Mouse (Mus musculus): ENCODE measurements around the gene Cog2. TPM values are rescaled to one million over a fixed set of nuclear protein-coding genes. Genes with fewer than 3 reads are reported as not detected.

Gene Cog2
- polyA plus RNA-seq (2014; fragmentation: Nextera tagmentation; extraction: Ambion mirVana), result 22.6 and 23.8 TPM in 2 replicates

DNA sequence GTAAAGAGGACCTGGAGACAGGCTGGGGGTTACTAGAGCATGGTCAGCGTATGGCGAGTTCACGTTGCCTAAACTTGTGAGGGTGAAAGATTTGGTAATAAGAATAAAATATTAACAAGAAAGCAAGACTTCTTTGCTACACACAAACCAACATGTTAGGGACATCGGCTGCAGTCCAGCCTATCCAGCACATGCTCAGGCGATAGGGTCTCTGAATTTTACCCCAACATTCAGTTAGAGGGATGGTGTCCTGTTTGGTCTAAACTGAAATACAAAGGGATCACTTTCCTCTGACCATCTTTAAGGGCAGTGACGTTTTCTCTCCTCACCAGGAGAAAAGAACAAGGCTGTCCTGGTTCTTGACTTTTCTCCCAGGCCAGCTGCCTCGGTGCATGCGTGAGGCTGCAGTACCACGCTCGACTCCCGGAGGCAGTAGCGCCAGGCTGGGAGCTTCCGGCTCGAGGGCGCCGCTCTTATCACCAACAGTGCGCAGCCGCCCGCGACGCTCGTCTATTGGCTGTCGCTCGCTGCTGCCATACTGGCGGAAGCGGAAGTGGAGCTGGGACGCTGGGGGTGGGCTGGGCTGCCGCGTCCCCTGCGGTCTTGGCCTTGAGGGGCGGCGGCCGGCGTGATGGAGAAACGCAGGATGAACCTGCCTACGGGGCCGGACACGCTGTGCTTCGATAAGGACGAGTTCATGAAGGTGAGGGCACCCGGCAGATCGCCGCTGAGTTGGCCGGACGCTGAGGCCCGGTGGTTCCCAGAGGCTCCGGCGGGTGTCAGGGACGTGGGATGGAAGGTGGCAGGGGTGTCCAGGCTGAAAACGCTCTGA, at the start of gene Cog2:
Gene Cog2, plus strand, starts transcription at position 519 of the 832 bp plus-strand sequence.
- ATAC-seq (ENCODE audit: insufficient number of reproducible peaks, insufficient read depth, low FRiP score, low read depth), result peak; percentile 94
- peaks cover 4 to 13% of the 10 kb centered on the region in 2 experiments; a peak in 3 of 4 replicates for H3K4me1 ChIP-seq (ENCODE audit: control insufficient read depth in 2 of 2, insufficient read depth in 2 of 2, low read length in 2 of 2)
- H3K27me3 ChIP-seq (ENCODE audit: control insufficient read depth, insufficient read depth, low read length), result peaks cover 3% of the 10 kb centered on the region; the same call in 1 of the 2 replicates
- WGBS, result 10% methylated on average over 50 of the region's 50 CpGs
- H3K4me3 ChIP-seq (ENCODE audit: control insufficient read depth in 1 of 2, insufficient read depth in 1 of 2, low read depth in 1 of 2, low read length in 2 of 2), result peak within 1 kb of the TSS; percentile 94 to 97
- peak within 1 kb of the TSS; percentile 91 for H3K9ac ChIP-seq (ENCODE audit: low read length)
- H3K36me3 ChIP-seq (ENCODE audit: control insufficient read depth, insufficient read depth, low read length), result peaks cover 9% of the 10 kb centered on the region; the same call in 1 of the 2 replicates
- no peaks in the 10 kb centered on the region for H3K9me3 ChIP-seq (ENCODE audit: control insufficient read depth, low read length)
- peak within 1 kb of the TSS; percentile 83 for H3K4me2 ChIP-seq (ENCODE audit: low read length)
- peak within 1 kb of the TSS in 1 of 2 experiments; percentile 28; a peak in 1 of 4 replicates for H3K27ac ChIP-seq (replicated peaks in 1 of 2; ENCODE audit: control insufficient read depth in 1 of 2, insufficient read depth in 1 of 2, low read depth in 2 of 2, low read length in 2 of 2)

- Histone ChIP-seq H3K9ac (ENCODE audit: low read length) (no peak overlapping the region), H3K4me1 (ENCODE audit: control insufficient read depth in 2 of 2, insufficient read depth in 2 of 2, low read length in 2 of 2) (no peaks in the 10 kb centered on the region), H3K4me2 (ENCODE audit: low read length) (no peak overlapping the region), H3K27me3 (ENCODE audit: control insufficient read depth, insufficient read depth, low read length) (no peaks in the 10 kb centered on the region), H3K36me3 (ENCODE audit: control insufficient read depth, insufficient read depth, low read length) (no peaks in the 10 kb centered on the region), H3K27ac (replicated peaks in 1 of 2; ENCODE audit: control insufficient read depth in 1 of 2, insufficient read depth in 1 of 2, low read depth in 2 of 2, low read length in 2 of 2) (no peak overlapping the region), H3K4me3 (ENCODE audit: control insufficient read depth in 1 of 2, insufficient read depth in 1 of 2, low read depth in 1 of 2, low read length in 2 of 2) (no peak overlapping the region), H3K9me3 (ENCODE audit: control insufficient read depth, low read length) (no peaks in the 10 kb centered on the region)
- ATAC-seq (ENCODE audit: insufficient number of reproducible peaks, insufficient read depth, low FRiP score, low read depth), result no peak
- WGBS, result 74% methylated on average over 5 of the region's 5 CpGs
Observed at GRCm38 (mm10) chr8:124475690-124476089, 44.9 kb upstream of the Cog2 start.

GRCm38 (mm10) chr8:124476701-124477100, 43.9 kb upstream of the Cog2 start:
- 67% methylated on average over 9 of the region's 9 CpGs for WGBS
- Histone ChIP-seq H3K4me1 (ENCODE audit: control insufficient read depth in 2 of 2, insufficient read depth in 2 of 2, low read length in 2 of 2) (no peaks in the 10 kb centered on the region), H3K9me3 (ENCODE audit: control insufficient read depth, low read length) (no peaks in the 10 kb centered on the region), H3K36me3 (ENCODE audit: control insufficient read depth, insufficient read depth, low read length) (no peaks in the 10 kb centered on the region), H3K27ac (replicated peaks in 1 of 2; ENCODE audit: control insufficient read depth in 1 of 2, insufficient read depth in 1 of 2, low read depth in 2 of 2, low read length in 2 of 2) (no peak overlapping the region), H3K27me3 (ENCODE audit: control insufficient read depth, insufficient read depth, low read length) (no peaks in the 10 kb centered on the region), H3K4me3 (ENCODE audit: control insufficient read depth in 1 of 2, insufficient read depth in 1 of 2, low read depth in 1 of 2, low read length in 2 of 2) (no peak overlapping the region), H3K9ac (ENCODE audit: low read length) (no peak overlapping the region), H3K4me2 (ENCODE audit: low read length) (no peak overlapping the region)
- no peak for ATAC-seq (ENCODE audit: insufficient number of reproducible peaks, insufficient read depth, low FRiP score, low read depth)

- Histone ChIP-seq H3K9ac (ENCODE audit: low read length) (no peak overlapping the region), H3K27me3 (ENCODE audit: control insufficient read depth, insufficient read depth, low read length) (no peaks in the 10 kb centered on the region), H3K4me3 (ENCODE audit: control insufficient read depth in 1 of 2, insufficient read depth in 1 of 2, low read depth in 1 of 2, low read length in 2 of 2) (no peak overlapping the region), H3K4me1 (ENCODE audit: control insufficient read depth in 2 of 2, insufficient read depth in 2 of 2, low read length in 2 of 2) (no peaks in the 10 kb centered on the region), H3K27ac (replicated peaks in 1 of 2; ENCODE audit: control insufficient read depth in 1 of 2, insufficient read depth in 1 of 2, low read depth in 2 of 2, low read length in 2 of 2) (no peak overlapping the region), H3K4me2 (ENCODE audit: low read length) (no peak overlapping the region), H3K36me3 (ENCODE audit: control insufficient read depth, insufficient read depth, low read length) (no peaks in the 10 kb centered on the region), H3K9me3 (ENCODE audit: control insufficient read depth, low read length) (no peaks in the 10 kb centered on the region)
- no peak for ATAC-seq (ENCODE audit: insufficient number of reproducible peaks, insufficient read depth, low FRiP score, low read depth)
- WGBS, result 74% methylated on average over 3 of the region's 3 CpGs
Observed at GRCm38 (mm10) chr8:124479251-124479650, 41.3 kb upstream of the Cog2 start.

DNA sequence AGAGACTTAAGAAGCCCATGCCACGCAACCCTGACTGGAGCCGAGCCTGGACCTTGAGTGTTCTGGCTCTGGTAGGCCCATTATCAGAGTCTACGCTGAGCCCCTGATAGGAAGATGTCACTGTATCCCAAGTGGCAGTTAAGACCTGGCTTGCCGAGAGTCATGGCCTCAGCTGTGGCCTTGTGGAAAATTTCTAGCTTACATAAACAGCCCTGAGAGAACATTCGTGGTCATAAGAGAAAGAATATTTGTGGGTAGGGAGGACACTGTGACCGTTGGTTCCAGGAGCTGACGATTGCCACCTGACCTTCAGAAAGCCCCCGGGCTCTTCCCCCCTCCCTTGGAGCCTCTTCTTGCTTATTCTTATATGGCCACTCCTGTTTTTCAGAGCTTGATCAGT, 40.2 kb upstream of the Cog2 start:
- no peak for ATAC-seq (ENCODE audit: insufficient number of reproducible peaks, insufficient read depth, low FRiP score, low read depth)
- H3K27ac ChIP-seq (replicated peaks in 1 of 2; ENCODE audit: control insufficient read depth in 1 of 2, insufficient read depth in 1 of 2, low read depth in 2 of 2, low read length in 2 of 2), result no peak overlapping the region
- 67% methylated on average over 8 of the region's 8 CpGs for WGBS

GRCm38 (mm10) chr8:124482790-124483189, 37.8 kb upstream of the Cog2 start:
- Histone ChIP-seq H3K4me3 (ENCODE audit: control insufficient read depth in 1 of 2, insufficient read depth in 1 of 2, low read depth in 1 of 2, low read length in 2 of 2) (no peak overlapping the region), H3K9ac (ENCODE audit: low read length) (no peak overlapping the region)

More for the DNA sequence above, 40.2 kb upstream of the Cog2 start:
- Histone ChIP-seq H3K9ac (ENCODE audit: low read length) (no peak overlapping the region), H3K4me1 (ENCODE audit: control insufficient read depth in 2 of 2, insufficient read depth in 2 of 2, low read length in 2 of 2) (no peaks in the 10 kb centered on the region), H3K9me3 (ENCODE audit: control insufficient read depth, low read length) (no peaks in the 10 kb centered on the region), H3K4me3 (ENCODE audit: control insufficient read depth in 1 of 2, insufficient read depth in 1 of 2, low read depth in 1 of 2, low read length in 2 of 2) (no peak overlapping the region), H3K36me3 (ENCODE audit: control insufficient read depth, insufficient read depth, low read length) (no peaks in the 10 kb centered on the region), H3K4me2 (ENCODE audit: low read length) (no peak overlapping the region), H3K27me3 (ENCODE audit: control insufficient read depth, insufficient read depth, low read length) (no peaks in the 10 kb centered on the region)

GRCm38 (mm10) chr8:124483356-124484115, 37.0 kb upstream of the Cog2 start:
- H3K27ac ChIP-seq (replicated peaks in 1 of 2; ENCODE audit: control insufficient read depth in 1 of 2, insufficient read depth in 1 of 2, low read depth in 2 of 2, low read length in 2 of 2), result no peak overlapping the region
- H3K4me3 ChIP-seq (ENCODE audit: control insufficient read depth in 1 of 2, insufficient read depth in 1 of 2, low read depth in 1 of 2, low read length in 2 of 2), result no peak overlapping the region
- WGBS, result 65% methylated on average over 7 of the region's 7 CpGs
- H3K4me2 ChIP-seq (ENCODE audit: low read length), result no peak overlapping the region
- ATAC-seq (ENCODE audit: insufficient number of reproducible peaks, insufficient read depth, low FRiP score, low read depth), result no peak
- H3K4me1 ChIP-seq (ENCODE audit: control insufficient read depth in 2 of 2, insufficient read depth in 2 of 2, low read length in 2 of 2), result no peaks in the 10 kb centered on the region; a peak in 1 of 4 replicates
- no peak overlapping the region for H3K9ac ChIP-seq (ENCODE audit: low read length)
- no peaks in the 10 kb centered on the region for H3K36me3 ChIP-seq (ENCODE audit: control insufficient read depth, insufficient read depth, low read length)
- H3K9me3 ChIP-seq (ENCODE audit: control insufficient read depth, low read length), result no peaks in the 10 kb centered on the region
- no peaks in the 10 kb centered on the region for H3K27me3 ChIP-seq (ENCODE audit: control insufficient read depth, insufficient read depth, low read length)

More at GRCm38 (mm10) chr8:124482790-124483189, 37.8 kb upstream of the Cog2 start:
- no peaks in the 10 kb centered on the region; a peak in 1 of 4 replicates for H3K4me1 ChIP-seq (ENCODE audit: control insufficient read depth in 2 of 2, insufficient read depth in 2 of 2, low read length in 2 of 2)
- H3K9me3 ChIP-seq (ENCODE audit: control insufficient read depth, low read length), result no peaks in the 10 kb centered on the region
- no peak overlapping the region for H3K27ac ChIP-seq (replicated peaks in 1 of 2; ENCODE audit: control insufficient read depth in 1 of 2, insufficient read depth in 1 of 2, low read depth in 2 of 2, low read length in 2 of 2)
- no peak overlapping the region for H3K4me2 ChIP-seq (ENCODE audit: low read length)
- 68% methylated on average over 2 of the region's 2 CpGs for WGBS
- no peaks in the 10 kb centered on the region for H3K36me3 ChIP-seq (ENCODE audit: control insufficient read depth, insufficient read depth, low read length)
- no peaks in the 10 kb centered on the region for H3K27me3 ChIP-seq (ENCODE audit: control insufficient read depth, insufficient read depth, low read length)
- ATAC-seq (ENCODE audit: insufficient number of reproducible peaks, insufficient read depth, low FRiP score, low read depth), result no peak
